Mouse (Mus musculus) myocyte (in vitro differentiated cells): ENCODE data around the gene Gm13698. TPM values are rescaled to one million over a fixed set of nuclear protein-coding genes. Genes with fewer than 3 reads are reported as not detected.
"Not testable (repeated sequence)": the region's sequence is repeated elsewhere in the genome, so short reads cannot be mapped to it uniquely, and the experiment has no call there.

ENCODE experiments used
- H3K27me3 ChIP-seq: one replicate; pipeline ENCODE4 v1.6.1; 2011; ENCODE audit not compliant: control insufficient read depth, insufficient read depth, insufficient read length
- H3K36me3 ChIP-seq: one replicate; pipeline ENCODE4 v1.6.1; 2011; ENCODE audit not compliant: control insufficient read depth, insufficient read depth
- H3K4me2 ChIP-seq: one replicate; pipeline ENCODE4 v1.6.1; 2011; ENCODE audit warnings: low read depth, control low read depth
- H3K4me3 ChIP-seq: one replicate; pipeline ENCODE4 v1.5.1; 2011; ENCODE audit warnings: mild to moderate bottlenecking, control low read depth, moderate library complexity
- H3K79me2 ChIP-seq: one replicate; pipeline ENCODE4 v1.6.1; 2011; ENCODE audit not compliant: control insufficient read depth, insufficient read depth
- H3ac ChIP-seq: one replicate; pipeline ENCODE4 v1.6.1; 2011; ENCODE audit not compliant: control insufficient read depth, insufficient read length
- polyA plus RNA-seq: library from polyadenylated mRNA; unstranded; fragments of >200 nt; fragmentation: generic; extraction: Trizol; gene quantifications from one replicate; pipeline ENCODE4 v1.2.1, GENCODE M21; 2012; ENCODE audit warnings: missing spikeins

Gm13698 gene
- polyA plus RNA-seq, 1 experiment = not detected

- not testable (repeated sequence) for H3K4me3 ChIP-seq, H3K4me2 ChIP-seq, H3K36me3 ChIP-seq, H3K27me3 ChIP-seq, H3ac ChIP-seq, H3K79me2 ChIP-seq
Observed at GRCm38 (mm10) chr2:83984443-83984842, 28.9 kb downstream of the Gm13698 start, which contains the start of gene Gm13697. Gm13697 (plus strand) TSS chr2:83984743.

DNA sequence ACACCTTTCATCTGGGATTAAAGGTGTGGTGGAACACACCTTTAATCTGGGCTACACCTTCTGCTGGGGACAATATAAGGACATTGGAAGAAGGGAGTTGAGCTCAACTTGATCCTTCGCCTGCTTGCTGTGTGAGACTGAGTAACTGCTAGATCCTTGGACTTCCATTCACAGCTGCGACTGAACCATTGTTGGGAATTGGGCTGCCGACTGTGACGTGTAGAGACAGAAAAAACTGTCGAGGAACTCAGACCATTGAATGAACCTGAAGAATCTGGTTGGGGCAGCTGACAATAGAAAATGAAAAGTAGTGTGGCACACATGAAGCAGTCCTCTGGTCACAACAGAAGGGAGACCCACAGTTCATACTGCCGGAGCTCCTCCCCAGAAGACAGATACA is 34.8 kb downstream of the Gm13698 start, which contains the start of gene Gm13691:
Gm13691 (plus strand) TSS at position 301 of the 400 bp plus-strand sequence.
- H3ac ChIP-seq, H3K79me2 ChIP-seq, H3K36me3 ChIP-seq, H3K27me3 ChIP-seq, H3K4me3 ChIP-seq, H3K4me2 ChIP-seq: not testable (repeated sequence)

- not testable (repeated sequence) for H3K79me2 ChIP-seq, H3K27me3 ChIP-seq, H3ac ChIP-seq, H3K4me3 ChIP-seq, H3K36me3 ChIP-seq
- peak overlapping the region; percentile 68 for H3K4me2 ChIP-seq
Observed at GRCm38 (mm10) chr2:83993639-83994255, 38.3 kb downstream of the Gm13698 start.

DNA sequence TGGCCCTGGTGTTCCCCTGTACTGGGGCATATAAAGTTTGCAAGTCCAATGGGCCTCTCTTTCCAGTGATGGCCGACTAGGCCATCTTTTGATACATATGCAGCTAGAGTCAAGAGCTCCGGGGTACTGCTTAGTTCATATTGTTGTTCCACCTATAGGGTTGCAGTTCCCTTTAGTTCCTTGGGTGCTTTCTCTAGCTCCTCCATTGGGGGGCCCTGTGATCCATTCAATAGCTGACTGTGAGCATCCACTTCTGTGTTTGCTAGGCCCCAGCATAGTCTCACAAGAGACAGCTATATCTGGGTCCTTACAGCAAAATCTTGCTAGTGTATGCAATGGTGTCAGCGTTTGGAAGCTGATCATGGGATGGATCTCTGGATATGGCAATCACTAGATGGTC is 39.0 kb downstream of the Gm13698 start:
- not testable (repeated sequence) for H3K4me2 ChIP-seq, H3K36me3 ChIP-seq, H3ac ChIP-seq, H3K4me3 ChIP-seq, H3K27me3 ChIP-seq, H3K79me2 ChIP-seq

Other genes starting within 250 kb of the Gm13698 start
- gene Itgav, start 231.3 kb upstream of the Gm13698 start, polyA plus RNA-seq = 26.2 TPM
- 1.7 TPM for gene Fam171b, start 143.1 kb upstream of the Gm13698 start, polyA plus RNA-seq
- gene Zswim2, start 14.5 kb upstream of the Gm13698 start, polyA plus RNA-seq = not detected
- not detected for gene Gm13693, start 5.8 kb downstream of the Gm13698 start, polyA plus RNA-seq
- gene Gm13695, start 11.6 kb downstream of the Gm13698 start, polyA plus RNA-seq = not detected
- not detected for gene Gm13696, start 17.4 kb downstream of the Gm13698 start, polyA plus RNA-seq
- gene Gm13694, start 23.2 kb downstream of the Gm13698 start, polyA plus RNA-seq = not detected
- not detected for gene Gm13697, start 29.1 kb downstream of the Gm13698 start, polyA plus RNA-seq
- not detected for gene Gm13691, start 34.9 kb downstream of the Gm13698 start, polyA plus RNA-seq